Mouse (Mus musculus): ENCODE data around the gene Map2k5.

The Map2k5 gene

DNA sequence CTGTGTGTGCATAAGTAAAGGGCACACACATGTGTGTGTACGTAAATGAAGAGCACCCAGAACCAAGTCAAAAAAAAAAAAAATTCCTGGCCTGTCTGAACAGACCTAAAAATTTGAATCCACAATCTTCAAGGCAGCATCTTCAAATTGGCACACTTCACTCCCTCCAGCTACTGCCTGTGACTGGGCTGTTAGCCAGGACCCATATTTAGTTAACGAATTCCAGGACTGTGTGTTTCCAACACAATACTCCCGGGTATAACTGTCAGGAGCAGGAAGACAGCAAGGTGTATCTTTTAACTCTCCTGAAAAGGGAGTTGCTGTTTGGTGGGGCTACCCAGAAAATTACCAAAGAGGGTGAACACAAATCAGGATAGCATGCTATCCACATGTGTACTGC is 118.9 kb downstream of the Map2k5 start:
- peak; percentile 17 for DNase-seq (ENCODE audit: low spot score)

DNA sequence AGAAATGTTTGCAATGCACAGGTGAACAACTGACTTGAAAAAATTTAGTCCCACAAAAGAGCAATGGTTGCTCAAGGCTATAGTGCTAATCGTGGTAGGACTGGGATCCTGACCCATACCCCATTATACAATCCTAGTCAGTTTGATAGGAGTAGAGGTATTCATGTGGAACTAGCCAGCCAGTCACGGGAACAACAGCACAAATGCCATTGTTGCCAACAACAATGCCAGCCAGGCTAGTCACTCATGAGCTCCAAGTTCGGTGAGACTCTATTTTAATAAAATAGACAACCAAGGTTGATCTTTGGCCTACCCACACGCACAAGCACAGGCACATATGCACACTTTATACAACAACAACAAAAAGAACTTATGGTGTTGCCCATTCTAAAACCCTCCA is 120.0 kb downstream of the Map2k5 start:
- no peak for DNase-seq (ENCODE audit: low spot score)

DNA sequence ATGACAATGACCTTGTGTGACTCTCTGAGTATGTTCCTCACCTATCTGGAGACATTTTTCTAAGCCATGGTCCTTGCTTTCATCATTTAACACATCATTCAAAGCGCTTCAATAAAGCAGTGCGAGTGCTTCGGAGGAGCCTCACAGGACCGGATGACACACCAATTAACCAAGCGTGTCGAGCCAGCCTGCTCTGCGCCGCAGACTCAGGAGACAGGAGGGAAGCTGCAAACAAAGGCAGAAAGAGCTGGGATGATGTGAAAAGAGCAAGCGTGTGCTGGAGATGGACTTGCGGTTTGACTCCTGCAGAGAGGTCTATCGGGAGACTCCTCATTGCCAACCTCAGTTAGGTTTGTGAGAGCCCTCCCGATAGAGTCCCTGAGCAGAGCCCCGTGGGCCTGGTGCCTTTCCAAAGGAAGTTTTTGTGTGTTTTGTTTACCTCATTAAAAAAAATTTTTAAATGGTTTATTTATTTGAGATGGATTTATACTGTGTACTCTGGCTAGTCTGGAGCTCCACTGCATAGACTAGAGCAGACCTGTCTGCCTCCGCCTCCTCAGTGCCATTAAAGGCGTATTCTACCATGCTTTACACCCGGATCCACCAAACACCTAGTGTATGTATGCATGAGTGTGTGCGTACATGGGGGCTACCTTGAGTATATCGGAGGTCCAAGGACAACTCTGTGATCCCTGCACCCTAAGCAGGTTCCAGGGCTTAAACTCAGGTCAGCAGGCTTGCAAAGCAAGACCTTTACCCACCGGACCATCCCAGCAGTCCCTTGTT is 126.7 kb downstream of the Map2k5 start:
- no peak for DNase-seq (ENCODE audit: low spot score)

DNA sequence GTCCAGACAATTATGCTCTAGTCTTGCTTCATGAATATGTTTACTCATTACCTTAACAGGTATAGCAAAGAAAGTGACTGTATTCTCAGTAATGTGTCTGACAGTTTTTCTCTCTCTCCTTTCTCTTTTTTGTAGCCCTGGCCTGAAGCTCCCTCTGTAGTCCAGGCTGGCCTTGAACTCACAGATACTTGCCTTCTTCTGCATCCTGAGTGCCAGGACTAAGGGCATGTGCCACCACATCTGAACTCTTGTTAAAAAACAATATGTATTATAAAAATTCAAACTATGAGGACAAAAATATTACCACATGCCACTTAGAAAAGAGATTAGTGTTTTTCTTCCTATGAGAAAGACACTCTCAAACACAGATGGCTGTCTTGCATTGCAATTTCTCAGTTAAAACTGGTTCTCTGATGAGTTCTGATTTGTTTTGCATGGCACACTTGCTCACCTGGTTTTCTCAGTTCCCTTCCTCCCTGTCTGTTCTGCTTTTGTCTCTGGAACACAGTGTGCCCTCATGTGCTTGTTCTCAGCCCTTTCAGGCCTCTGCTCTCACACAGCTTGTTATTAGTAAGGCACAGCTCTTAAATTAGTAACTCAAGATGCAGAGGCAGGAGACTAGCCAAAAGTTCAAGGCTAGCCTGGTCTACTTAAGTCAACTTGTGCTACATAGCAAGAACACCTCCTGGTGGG is 129.5 kb downstream of the Map2k5 start:
- no peak for DNase-seq (ENCODE audit: low spot score)

DNA sequence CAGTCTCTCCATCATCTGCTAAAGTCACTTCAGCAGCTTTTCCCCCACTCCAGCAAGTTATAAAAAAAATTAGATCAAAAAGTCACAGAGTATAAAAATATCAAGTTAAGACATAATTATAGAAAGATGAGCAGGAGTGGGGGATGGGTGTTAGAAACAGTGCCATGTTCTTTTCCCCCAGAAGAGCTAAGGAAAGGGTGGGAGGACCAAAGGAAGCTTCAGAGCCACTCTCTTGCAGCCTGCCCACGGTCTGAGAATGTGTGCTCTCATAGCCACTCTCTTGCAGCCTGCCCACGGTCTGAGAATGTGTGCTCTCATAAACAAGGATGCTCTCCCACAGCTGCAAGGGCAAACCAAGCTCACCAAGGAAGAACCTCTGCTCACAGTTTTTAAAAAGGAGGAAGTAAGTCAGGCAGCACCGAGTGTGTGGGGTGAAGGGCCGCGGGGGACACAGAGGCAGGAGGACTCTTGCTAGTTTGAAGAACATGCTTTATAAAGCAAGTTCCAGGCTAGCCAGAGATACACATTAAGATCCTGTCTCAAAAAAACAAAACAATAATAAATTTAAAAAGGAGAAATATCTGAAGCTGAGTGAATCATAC is 131.0 kb downstream of the Map2k5 start:
- DNase-seq (ENCODE audit: low spot score): no peak

DNA sequence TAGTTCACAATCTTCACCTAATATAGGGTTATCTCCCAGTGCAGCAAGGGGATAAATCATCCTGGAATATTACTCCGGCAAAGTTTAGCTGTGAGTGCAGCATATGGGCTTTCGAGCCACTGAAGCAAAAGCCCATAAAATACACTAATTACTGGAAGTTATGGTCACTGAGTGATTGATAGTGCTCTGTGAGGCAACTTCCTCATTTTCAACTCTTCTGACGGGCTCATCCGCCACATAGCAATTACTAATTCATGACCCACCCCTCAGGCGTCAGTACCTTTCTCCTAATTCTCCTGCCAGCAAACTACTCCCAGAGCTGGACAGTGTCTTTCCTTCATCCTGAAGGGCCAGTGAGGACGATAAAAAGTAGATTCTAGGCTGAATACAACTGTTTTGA is 135.7 kb downstream of the Map2k5 start:
- DNase-seq (ENCODE audit: low spot score): no peak

DNA sequence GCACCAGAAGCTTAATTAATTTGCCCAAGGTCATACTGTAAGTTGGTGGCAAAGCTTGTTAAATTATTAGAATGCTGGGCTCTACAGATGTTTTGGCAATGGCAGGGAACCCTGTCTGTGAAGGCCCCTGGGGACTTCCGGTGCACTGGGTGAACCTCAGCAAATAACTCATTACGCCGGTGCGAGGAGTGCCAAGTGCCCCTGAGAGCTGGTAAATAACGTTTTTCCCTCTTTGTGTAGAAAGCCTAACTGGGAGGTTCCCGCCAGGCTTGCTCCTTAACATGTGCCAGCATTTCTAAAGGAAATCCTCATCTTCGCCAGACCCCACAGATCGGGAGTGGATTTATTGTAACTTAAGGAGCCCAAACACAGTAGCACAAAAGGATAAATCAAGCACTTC is 136.5 kb downstream of the Map2k5 start:
- no peak for DNase-seq (ENCODE audit: low spot score)

DNA sequence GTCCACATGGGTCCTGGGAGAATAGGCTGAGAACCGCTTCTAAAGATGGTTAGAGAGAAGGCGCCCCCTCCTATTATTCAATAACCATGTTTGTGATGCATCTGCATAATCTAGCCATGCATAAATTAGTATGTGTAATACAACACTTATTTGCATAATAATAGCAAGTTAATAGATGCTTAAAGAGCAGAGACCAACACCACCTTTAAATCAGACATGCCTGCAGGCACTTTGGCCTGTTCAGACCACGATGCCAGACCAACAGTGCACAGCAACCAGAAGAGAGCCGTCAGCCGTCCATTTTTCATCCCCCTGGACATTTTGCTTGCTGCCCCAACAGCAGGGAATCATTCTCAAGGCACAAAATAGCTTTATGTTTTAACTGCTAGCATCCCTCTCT is 143.3 kb downstream of the Map2k5 start:
- DNase-seq (ENCODE audit: low spot score): no peak

DNA sequence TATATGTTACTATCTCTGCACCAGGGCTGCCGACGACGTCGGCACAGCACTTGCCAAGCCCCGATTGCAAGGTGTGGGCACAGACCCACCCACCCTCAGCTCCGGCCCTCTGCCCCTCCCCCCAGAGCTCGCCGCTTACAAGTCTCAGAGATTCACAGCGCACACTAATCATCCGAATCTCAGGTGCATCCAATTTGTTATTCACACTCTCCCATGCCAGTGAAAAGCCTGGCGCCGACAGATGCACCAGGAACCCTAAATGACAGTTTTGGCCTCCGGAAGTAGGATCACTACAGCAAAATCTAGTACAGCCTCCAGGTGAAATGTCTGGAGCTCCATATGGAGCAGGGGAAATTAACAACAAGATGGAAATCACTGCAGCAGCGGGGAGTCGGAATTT is 147.4 kb downstream of the Map2k5 start:
- DNase-seq (ENCODE audit: low spot score): no peak

DNA sequence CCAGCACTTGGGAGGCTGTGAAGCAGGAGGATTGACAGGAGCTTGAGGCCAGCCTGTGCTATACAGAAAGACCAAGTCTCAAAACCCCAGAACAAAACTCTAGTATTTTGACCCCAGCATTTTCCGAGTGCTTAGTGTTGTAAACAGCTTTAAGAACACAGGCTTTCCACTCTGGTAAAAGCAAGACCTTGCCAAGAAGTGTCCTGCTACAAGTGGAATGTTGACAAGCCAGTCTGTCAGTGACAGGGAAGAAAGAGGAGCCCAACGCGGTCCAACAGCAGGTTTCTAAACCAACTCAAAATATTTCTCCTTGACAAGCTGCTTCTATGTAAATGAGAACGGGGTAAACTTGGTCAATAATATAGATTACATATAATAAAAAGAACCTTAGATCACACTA is 148.6 kb downstream of the Map2k5 start:
- no peak for DNase-seq (ENCODE audit: low spot score)

DNA sequence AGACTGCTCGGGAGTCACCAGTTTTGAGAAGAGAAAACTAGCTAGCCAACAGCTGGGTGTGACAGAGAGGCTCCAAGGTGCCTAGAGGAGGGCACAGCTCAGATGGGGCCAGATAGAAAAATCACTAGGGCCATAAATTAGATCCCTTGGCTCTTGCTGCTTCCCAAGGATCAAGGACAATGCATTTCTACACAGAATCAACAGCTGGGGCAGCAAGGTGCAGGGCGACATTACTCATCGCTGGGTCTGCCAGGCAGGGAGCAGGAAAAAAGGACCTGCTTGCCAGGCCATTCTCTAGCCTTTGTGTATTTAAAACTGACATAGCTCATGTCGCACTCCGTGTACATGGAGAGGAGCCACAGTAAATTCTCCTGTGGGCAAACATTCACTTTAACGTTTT is 155.5 kb downstream of the Map2k5 start:
- peak; percentile 18 for DNase-seq (ENCODE audit: low spot score)

DNA sequence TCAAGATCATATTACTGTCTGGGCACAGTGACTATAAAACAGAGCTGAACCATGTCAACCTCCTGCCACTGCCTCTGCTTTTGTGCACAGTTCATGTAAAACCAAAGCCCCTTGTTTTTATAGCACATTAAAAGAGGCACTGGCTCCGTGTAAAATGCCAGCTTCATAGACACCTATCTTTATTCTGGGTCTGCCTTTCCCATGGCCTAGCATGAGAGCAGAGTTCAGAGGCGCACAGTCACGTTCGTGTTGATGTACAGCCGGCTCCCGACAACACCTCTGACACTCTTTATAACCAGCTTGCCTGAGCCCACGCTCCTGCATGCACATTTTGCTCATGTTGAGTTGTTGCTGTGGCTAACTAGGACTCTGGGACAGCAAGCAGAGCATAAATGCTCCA is 157.9 kb downstream of the Map2k5 start:
- DNase-seq (ENCODE audit: low spot score): no peak

DNA sequence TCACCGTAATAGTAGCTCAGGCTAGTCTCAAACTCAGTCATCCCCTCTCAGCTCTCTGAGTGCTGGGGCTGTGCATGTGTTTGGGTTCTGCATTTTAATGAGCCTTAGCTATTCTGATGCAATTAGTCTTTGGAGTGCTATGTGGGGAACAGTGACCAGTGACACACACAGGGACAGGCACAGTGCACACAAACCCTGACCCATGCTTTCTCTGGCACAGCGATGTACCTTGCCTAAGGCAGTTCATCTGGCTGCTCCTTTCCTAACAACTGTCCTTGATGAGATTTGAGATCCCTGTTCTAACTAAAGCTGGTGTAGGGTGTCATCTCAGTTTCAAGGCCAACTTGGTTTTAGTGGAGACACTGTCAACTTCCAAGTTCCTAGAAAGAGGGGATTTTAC is 162.7 kb downstream of the Map2k5 start:
- DNase-seq (ENCODE audit: low spot score): no peak

DNA sequence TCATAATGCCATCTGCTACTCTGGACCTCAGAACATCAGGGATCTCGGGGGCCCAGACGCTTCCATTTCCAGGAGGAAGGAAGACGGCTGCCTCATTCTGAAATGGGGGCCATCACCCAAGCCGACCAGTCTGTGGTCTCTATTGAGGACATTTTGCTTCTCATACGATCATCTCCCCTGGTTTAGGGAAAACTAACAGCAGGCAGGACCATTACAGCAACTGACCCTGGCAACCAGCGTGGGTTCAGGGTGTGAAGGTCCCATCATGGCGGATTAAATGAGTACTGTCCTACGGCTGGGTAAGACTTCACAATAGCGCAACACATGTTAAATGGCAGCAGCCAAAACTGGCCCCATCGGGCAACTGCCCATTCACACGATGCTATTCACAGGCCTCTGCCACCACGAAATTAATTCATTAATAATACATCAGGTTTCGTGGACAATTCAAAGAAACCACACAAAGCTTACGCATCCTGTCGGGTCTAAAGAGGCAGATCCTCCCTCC is 170.9 kb downstream of the Map2k5 start:
- no peak for DNase-seq (ENCODE audit: low spot score)

DNA sequence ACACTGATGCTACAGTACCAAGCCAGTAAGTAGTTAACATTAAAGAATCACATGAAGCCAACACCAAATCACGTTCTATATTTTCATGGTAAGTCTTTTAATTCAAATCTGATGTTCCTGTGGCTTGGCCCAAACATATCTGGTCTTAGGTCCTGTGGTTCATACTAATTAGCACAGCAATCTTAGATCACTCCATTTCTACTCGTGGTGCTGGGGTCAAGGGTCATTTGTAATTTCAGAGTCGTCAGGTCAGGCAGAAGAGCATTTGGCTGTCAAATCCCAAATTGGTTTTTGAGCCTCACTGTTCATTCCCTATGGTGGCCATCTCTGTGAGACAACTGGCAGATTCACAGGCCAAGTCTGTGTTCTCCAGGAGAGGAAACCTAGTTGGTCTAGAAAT is 174.2 kb downstream of the Map2k5 start:
- no peak for DNase-seq (ENCODE audit: low spot score)

DNA sequence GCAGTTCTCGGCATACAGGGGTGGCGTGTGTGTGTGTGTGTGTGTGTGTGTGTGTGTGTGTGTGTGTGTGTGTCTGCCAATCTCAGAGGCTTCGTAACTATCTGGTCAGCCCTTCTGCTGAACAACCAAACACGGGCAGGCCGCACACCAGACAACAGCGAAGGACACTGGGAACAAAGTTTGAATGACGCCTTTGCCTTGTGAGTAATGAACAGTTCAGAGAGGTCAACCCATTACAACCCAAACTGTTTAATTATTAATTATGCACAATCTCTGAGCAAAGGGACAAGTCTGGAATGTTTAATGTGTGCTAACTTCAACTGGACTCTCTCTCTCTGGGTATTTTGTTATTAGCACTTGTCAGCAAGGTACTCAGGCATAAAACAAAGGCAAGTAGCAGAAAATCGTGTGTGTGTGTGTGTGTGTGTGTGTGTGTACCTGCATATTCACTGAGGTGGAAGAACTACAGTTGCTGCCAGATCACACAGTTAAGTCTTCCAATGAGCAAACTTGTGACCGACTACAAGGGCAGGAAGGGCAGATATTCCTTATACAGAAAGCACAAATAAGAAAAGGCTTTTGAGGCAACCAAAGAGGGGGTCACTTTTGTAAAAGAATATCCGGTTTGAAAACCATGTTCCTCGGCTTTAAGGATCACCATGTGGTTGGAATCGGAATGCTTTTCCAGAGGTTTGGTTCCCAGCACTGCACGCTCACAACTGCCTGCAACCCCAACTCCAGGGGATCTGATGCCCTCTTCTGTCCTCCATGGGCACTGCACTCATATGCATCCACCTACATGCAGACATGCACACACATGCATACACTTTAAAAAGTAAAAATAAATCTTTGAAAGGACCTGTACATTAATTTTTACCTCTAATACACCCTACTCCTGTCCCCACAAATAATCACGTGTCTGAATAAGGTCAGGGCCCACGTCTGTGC is 176.1 kb downstream of the Map2k5 start:
- no peak for DNase-seq (ENCODE audit: low spot score)

DNA sequence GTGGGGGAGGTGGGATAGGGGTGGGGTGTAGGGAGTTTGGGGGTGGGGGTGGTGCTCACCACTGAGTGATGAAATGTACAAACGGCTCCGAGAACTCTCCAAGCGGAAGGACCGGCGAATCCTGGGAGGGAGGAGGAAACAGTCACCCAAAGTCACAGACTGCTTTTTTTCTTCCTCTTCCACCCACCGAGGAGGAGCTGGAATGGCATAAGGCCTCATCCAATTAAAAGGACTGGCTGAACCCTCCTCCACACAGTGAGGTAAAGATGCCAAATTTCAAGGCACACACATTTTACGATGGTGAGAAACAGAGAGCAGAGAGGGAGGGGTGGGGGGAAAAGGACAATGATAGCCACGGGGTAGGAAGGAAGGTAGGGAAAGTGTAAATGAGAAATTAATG is 180.4 kb downstream of the Map2k5 start:
- peak; percentile 35 for DNase-seq (ENCODE audit: low spot score)

DNA sequence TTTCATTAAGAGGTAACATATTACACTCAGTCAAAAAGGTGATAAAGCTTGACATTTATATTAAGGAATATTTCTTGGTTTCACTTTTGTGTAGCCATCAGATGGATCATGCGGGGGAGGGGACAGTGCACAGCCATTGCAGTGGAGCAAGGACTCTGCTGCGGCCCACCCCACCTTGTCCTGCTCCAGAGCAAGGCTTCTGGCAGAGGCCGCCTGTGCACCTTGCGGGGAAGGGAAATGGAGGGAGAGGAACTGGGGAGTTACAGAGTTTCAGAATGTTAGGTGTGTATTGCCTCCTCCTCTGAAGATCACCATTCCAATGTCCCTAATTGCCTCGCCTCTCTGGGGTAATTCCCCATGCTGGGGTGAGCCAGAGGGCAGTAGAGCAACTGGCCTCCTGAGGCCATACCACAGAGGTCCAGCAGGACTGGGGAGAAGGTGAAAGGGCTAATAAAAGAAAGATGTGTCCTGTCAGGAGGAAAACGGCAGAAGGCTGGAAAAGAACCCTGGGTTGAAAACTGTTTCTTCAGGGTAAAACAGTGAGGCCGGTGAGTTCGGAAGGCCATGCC is 181.5 kb downstream of the Map2k5 start:
- no peak for DNase-seq (ENCODE audit: low spot score)

DNA sequence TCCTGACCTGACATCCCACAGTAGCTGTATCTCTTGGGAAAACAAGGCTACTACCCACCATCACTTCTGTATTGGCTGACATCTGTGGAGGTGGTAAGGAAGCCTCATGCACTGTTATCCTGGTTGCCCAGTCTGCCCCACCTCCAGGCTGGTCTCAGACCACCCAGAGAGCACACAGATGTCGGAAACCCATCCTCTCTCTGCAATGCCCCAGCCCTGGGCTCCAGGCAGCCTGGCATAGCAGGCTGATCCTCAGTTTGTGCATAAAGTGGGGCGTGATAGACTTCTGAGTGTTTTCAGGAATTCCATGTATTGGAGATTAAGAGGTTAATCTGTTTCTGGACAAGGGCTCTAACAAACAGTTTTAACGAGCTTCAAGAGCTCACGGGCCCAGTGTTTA is 182.2 kb downstream of the Map2k5 start:
- no peak for DNase-seq (ENCODE audit: low spot score)

DNA sequence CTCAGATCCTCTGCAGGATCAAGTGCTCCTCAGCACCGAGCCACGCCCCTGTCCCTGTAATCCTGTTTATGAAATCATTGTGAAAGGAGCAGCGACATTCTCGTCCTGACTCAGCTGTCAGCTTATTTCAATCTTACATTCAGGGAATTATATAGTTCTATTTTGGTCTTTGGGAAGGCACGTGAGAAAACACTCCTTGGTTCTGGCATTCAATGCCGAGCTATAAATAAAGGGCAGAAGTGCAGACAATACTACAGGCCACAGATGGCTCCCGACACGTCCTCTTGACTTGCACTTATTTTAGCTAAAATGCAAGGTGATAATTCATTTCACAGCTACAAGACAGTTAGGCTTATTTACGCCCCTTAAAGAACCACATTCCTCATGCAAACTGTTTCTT is 182.9 kb downstream of the Map2k5 start:
- no peak for DNase-seq (ENCODE audit: low spot score)

DNA sequence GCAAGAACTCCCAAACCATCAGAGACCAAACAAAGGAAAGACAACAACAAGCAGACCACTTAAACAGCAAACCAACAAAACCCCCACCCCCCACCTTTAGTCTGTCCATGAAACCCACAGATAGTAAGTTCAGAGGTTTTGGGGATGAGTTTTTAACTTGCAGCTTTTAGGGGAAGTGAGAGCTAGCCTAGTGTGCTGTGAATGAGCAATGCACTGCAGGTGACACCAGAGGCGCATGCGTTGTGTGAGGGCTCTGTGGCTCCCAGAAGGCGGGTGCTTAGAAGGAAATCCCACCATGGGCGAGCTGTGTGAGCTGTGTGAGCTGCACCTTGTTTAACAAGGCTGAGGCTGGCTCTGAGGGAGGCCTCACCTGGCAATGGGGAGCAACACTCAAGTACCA is 184.9 kb downstream of the Map2k5 start:
- DNase-seq (ENCODE audit: low spot score): no peak

DNA sequence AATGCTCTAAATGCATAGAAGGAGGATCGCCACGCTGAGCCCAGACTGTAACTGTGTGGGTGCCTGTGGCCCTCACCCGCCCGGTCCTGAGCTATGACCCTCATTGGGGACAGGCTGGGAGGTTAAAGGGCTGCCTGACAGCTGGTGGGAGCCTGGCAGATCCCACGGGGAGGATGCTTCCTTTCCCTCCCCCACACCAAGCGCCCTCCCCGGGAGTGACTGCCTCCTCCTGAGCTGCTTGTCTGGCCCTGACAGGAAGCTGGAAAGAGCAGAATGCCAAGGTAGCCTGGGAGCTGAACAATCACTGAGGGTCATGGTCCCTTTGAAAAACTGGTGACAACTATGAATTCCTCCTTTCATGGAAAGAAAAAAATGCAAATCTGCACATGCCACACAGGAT is 190.4 kb downstream of the Map2k5 start:
- no peak for DNase-seq (ENCODE audit: low spot score)

Measured in MN1 (cell line).